Mouse (Mus musculus): ENCODE data around the gene Shmt2.

The Shmt2 gene

GRCm38 (mm10) chr10:127534036-127534928 is 12.0 kb upstream of the Shmt2 start, which contains the start of gene Nxph4:
Gene Nxph4 (minus strand): TSS chr10:127534559.
- DNase-seq (ENCODE audit: low spot score), result no peak

DNA sequence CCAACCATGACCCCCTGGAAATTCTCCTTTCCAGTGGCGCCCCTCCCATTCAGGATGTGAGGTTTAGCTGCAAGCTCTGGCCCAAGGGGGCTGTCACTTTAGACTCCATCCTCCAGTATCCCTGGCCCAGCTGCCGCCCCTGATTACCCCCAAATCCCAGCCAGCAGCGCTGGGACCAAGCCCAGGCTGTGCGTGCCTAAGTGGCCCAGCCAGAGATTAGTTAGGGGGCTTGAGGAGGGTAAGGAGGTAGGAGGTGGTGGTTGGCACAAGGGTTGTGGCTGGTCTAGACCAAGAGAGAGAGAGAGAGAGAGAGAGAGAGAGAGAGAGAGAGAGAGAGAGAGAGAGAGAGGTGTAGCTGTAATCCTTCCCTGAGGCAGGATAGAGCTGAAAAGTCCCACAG is 9.3 kb upstream of the Shmt2 start:
- no peak for DNase-seq (ENCODE audit: low spot score)

DNA sequence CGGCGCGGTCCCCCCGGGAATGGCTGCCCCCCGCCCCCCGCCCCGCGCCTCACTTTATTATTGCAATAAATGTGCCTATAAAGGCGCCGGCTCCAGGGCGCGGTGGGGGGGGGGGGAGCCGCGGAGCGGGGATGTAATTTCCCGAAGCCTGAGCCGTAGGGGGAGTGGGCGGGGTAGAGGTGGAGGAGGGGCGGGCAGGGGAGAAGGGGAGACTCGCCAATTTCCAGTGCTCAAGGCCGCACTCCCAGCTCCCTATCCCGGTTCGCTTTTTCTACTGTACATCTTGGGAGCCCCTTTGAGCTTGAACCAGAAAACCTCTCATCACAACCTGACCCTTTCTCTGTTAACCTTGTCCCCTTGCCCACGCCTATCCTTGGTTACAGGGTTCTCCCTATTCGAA is 8.7 kb upstream of the Shmt2 start:
- DNase-seq (ENCODE audit: low spot score), result no peak

DNA sequence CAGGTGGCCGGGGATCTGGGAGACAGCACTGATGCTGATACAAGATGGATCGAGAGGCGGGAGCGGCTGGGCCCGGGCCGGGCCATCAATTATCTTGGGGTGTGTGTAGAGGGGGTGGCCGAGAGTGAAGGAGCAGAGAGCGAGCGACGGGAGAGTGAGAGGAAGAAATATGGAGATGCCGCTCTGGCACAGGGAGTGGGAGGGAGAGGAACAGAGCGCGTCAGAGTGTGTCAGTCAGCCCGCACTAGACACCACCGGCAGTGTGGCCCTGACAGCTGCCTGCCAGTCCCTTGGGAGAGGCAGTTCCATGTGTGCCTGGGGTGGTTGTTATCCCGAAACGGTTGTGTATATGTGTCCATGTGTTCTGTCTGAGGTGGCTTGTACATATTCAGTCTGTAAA is 5.2 kb upstream of the Shmt2 start:
- no peak for DNase-seq (ENCODE audit: low spot score)

- peak; percentile 56 for DNase-seq (ENCODE audit: low spot score)
These were observed 4.4 kb upstream of the Shmt2 start for GRCm38 (mm10) chr10:127526681-127527080.

DNA sequence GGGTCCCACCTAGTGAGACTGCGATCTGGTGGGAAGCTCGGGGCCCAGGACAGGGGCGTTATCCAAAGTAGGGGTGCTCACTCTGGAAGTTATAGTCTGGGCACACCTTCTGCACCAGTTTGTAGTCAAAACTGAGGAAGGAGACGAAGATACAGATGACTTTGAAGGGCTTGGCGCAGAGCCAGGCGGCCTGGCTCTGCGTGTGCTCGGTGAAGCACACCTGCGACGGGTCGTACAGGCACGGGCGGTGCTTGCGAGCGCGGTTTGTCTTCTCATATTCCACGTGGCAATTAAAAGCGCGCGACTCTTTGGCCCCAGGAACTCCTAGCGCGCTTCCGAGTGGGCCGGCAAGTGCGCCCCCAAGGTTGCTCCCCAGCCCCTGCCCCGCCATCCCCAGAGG is 3.8 kb upstream of the Shmt2 start:
- no peak for DNase-seq (ENCODE audit: low spot score)

DNA sequence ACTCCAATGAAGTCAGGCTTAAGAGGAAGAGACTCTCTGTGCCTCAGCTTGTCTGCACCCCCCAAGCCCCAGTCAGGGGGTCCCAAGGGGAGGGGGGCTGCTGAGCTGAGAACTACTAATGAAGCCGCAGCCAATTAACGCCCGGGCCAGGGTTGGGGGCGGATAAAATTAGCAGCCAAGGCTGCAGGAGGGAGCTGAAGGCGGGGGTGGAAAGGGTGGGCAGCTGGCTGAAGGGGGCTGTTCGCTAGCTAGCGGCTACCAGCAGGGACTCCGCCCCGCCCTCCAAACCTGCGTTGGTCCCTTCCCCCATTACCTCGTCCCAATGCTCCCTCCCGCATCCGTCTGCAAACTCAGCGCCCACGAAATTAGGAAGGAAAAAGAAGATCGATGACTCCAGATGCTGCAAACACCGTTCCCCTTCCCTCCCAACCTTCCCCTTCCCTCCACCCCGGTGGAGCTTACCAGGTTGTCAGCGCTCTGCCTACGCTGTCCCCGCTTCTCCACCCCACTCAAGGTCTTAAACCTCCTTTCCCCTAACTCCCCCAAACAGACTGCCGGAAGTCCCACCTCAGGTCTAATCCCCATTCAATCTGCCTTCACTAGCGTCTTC is 2.5 kb upstream of the Shmt2 start:
- no peak for DNase-seq (ENCODE audit: low spot score)

- no peak for DNase-seq (ENCODE audit: low spot score)
These were observed 598 bp downstream of the Shmt2 start for GRCm38 (mm10) chr10:127521611-127522080.

DNA sequence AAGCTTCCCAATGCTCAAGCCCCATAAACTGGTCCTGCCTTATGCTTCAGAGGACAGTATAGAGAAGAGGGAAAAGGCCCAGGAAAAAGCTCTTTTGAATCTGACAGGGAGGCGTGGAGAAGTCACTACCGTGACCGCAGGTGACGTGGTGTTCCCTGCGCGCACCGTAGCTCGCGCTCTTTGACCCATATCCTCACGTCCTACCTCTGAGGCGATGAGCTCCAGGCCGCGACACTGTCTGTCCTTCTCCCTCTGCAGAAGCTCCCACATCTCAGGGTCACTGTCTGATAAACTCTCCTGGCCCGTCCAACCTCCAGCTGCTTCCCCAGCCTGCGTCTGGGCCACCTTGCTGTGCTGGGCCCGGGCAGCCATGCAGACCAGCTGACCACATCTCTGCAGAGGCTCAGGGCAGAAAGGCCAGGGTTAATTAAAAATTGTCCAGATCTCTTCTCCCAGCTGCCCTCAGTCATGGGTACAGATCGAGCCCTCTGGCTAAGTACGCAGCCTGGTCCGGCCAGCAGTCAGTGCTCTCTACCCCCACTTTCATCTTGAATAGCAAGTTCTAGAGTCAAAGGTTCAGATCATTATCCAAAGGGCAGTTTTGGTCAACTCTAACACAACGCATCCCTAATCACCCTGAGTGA is 1.4 kb downstream of the Shmt2 start:
- DNase-seq (ENCODE audit: low spot score), result no peak

- no peak for DNase-seq (ENCODE audit: low spot score)
These were observed 2.1 kb downstream of the Shmt2 start for GRCm38 (mm10) chr10:127519903-127520713.

DNA sequence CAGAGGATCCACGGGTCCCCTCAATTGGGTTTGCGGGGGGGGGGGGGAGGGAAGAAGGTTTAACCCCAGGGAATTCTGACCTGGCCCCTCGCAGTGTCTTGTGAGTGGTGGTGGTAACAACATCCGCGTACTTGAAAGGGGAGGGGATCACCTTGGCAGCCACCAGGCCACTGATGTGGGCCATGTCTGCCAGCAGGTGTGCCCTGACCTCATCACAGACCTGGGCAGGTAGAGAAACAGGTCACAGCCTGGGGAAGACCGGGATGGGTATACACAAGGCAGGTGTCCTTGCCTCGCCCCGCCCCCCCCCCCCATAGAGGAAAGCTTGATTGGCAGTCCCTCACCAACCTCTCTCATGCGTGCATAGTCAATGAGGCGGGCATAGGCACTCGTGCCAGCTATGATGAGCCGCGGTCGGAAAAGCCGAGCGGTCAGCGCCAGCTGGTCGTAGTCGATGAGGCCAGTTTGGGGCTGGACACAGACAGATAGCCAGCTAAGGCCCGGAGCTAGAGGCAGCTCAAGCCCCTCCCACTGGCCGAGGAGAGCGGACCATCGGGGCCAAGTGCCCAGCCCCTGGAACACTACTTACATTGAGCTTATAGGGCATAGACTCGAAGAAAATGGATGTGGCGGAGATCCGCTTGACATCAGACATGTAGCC is 3.1 kb downstream of the Shmt2 start:
- no peak for DNase-seq (ENCODE audit: low spot score)

- no peak for DNase-seq (ENCODE audit: low spot score)
These were observed 4.3 kb downstream of the Shmt2 start for GRCm38 (mm10) chr10:127517941-127518340.

DNA sequence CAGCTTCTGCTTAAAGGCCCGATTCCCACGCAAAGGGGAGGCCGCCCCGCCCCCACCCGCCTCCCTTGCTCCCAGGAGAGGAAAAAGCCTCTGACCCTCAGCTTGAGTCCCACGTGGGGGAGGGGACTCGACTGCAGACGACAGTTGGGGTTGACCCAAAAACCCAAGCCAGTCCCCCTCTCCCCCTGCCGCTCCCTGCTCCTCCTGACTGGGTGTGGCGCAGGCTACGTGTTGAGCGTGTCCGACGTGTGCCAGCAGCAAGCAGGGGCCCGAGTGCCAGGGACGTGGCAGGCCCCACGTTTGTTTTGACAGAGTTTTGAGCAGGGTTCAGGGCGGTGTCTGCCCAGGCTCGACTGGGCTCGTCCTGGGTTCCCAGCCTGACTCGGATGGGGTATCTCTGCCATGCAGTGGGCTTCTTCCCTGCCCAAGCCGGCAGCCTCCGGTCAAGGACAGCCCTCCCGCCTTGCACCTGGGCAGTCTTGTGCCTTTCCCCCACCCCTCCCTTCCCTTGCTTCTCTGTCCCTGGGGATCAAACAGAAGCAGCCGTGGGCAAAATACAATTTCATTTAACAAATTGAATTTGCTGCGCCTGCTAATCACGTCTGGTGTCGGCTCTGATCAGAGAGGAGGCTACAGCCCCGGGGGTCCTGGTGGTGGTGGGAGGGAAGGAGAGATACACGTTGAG is 5.5 kb downstream of the Shmt2 start:
- no peak for DNase-seq (ENCODE audit: low spot score)

DNA sequence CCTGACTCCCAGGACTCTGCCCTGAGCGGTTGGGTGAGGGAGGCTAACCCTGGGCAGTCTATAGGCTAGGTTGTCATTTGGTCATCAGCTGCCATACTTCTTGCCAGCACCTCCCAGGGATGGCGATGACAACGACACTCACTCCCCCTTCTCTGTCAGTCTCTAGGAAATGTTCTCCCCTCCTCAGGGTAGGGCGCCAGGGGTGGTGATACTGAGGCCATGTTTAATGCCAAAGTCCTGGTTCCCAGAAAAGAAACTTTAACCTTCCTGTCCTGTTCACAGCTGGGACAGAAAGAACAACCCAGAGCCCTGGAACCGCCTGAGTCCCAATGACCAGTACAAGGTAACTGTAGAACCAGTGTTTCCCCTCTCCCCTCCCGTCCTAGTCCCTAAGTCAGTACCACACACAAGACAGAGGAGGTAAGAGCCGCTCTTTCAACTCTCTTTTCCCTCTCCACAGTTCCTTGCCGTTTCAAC is 6.2 kb downstream of the Shmt2 start:
- DNase-seq (ENCODE audit: low spot score), result no peak

DNA sequence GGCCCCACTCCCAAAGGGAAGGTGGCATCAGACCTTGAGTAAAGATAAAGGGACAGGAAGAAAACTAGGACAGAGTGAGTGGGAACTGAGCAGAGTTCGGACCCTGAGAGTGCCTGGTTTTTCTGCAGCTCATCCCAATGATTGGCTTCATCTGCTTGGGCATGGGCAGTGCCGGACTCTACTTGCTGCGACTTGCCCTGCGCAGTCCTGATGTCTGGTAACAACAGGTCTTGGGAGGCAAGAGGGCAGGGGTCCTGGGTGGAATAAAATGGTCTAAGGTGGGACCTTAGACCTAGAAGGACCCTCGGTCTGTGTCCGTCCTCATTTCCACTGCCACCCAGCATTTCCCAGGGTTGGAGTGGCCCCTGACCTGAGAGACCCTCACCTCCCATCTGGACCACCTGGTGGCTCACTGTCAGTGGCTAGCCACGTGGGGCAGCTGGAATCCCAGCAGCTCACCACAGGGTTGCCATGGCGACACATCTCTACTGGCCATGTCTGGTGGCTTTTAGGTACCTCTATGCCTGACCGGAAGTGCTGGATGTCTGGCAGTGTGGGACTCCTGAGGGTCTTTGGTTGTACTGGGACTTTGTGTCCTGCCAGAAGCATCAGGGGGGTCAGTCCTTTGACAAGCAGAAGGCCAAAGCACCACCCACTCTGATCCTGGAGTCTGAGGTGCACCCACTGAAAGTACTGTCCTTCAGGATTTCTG is 6.8 kb downstream of the Shmt2 start:
- DNase-seq (ENCODE audit: low spot score), result no peak

- peak; percentile 56 for DNase-seq (ENCODE audit: low spot score)
These were observed 7.5 kb downstream of the Shmt2 start, which contains the start of gene Ndufa4l2 for GRCm38 (mm10) chr10:127514764-127515163. Gene Ndufa4l2 (plus strand): TSS chr10:127514967.

GRCm38 (mm10) chr10:127514111-127514698 is 8.0 kb downstream of the Shmt2 start:
- no peak for DNase-seq (ENCODE audit: low spot score)

DNA sequence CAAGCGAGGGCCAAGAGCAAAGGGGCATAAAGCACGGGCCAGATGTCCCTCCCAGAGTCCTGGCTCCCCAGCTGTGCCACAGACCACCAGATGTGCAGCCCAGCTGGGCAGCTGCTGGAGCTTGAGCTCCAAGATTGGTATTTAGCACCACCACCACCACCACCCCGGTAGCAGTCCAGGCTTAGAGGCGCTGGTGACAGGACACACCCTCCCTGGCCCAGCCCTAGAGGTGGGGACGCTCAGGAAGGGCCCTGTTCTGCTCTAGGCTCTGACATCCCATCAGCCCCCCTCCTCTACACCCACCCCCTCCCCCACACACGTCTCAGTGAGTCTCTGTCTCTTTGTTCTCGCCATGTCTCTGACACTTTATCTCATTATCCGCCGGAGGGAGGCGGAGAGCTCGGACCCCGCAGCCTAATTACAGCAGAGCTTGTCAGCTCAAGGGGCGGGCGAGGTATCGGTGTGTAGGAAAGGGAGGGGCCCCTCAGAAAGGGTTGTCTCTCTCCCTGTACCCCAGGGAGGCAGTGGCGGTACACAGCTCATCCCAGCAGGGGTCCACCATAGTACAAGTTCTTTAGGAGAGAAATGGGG is 8.6 kb downstream of the Shmt2 start:
- DNase-seq (ENCODE audit: low spot score), result no peak

- DNase-seq (ENCODE audit: low spot score), result peak; percentile 94
These were observed 9.4 kb downstream of the Shmt2 start for GRCm38 (mm10) chr10:127512813-127513212.

Measured in urinary bladder, postnatal 14 days (tissue).